Mouse (Mus musculus) urinary bladder, postnatal 10 days (tissue): ENCODE data around the gene Tfap2d.

Experiments
- DNase-seq: peaks from one replicate; pipeline ENCODE4 v3.0.0; 2022; ENCODE audit warnings: low spot score

Tfap2d gene

DNA sequence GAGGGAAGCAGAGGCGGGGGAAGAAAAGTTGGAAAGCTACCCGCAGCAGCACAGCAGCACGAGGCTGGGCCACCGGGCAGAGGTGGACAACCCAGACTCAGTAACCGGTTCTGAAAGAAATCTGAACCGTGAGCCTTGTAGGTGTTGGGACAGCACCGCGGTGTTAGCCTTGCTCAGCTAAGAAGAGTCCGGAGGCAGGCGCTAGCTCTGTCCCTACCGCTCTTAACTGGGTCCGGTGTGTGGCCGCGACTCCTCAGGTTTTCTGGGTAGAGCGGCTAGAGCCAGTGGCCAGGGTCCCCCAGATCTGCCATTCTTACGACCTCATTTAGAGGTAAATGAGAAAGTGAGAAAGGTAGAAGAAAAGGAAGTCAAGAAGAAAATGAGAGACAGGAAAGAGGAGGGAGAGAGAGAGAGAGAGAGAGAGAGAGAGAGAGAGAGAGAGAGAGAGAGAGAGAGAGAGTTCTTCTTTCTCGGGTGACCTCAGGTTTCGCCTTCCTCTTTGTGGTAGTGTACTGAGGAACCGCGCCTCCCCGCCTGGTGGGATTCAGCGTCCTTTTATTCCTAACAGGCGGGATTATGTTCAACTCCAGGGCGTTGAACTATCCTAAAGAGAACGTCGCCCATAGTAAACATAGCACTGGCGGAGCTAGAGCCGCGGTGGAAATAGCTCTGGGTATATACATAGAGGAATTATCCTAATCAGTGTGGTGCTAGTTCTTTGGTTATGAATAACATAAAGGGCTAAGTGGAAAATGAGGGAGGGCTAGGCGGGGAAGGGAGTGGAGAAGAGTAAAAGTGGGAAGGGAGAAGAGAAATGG lies 107.6 kb downstream of the Tfap2d start:
- no peak for DNase-seq

DNA sequence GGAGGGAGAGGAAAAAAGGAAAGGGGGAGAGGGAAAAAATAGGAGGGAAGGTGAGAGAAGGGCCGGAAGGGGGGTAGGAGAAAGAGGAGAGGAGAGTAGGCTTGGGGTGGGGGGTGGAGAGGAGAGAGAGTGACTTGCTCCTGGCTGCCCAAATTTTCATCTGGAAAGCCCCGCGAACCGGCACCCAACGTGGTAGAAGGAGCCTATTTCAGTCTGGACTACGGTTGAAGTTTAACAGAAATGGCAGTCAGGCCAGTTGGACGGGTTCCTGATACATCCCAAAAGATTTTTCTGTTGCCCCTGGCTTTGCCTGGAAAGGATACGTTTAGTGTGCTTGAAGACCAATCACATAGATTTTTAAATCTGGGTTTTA lies 108.2 kb downstream of the Tfap2d start:
- no peak for DNase-seq

DNA sequence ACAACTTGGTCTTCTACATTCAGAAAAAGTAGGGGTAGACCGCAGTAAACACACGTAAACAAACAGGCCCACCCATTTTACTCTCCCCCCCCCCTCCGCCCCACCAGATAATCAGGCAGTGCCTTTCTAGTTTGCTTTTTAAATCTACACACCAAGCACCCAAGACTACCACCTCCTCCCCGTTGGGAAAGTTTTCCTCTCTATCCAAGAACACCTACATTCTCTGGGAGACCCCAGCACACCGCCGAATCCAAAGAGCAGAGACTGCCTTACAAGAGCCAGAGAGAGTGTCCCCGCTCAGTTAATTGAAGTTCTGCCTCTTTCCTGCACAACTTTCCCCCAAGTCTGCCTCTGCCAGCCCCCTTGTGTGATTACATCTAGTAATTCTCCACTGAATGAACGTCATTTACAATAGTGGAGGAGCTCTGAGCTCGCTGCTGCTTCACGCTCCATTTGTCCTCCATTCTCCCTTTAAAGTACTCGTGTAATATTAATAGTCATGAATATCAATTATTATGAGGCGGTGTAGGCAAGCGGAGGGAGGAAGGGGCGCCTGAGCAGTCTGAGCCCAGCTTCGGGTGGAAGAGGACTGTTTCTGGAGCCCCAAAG lies 108.8 kb downstream of the Tfap2d start:
- no peak for DNase-seq

DNA sequence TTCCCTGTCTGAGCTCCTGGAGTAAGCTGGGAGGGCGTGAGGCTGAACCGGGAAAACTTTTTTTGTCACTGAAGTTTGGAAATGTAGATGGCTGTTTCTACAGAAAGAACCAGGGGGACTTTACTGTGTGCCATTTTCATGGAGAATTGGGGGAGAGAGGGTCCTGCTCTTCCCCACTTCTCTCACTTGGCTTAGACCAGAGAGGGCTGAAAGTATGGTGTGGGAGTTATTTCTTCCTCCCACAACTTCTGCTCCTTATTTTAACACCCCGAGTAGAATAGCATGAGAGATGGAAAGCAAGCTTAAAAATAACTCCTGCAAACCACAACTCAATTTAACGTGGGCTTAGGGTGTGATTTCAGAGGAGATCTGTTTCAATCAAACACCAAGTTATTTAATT lies 109.9 kb downstream of the Tfap2d start:
- DNase-seq, result no peak

DNA sequence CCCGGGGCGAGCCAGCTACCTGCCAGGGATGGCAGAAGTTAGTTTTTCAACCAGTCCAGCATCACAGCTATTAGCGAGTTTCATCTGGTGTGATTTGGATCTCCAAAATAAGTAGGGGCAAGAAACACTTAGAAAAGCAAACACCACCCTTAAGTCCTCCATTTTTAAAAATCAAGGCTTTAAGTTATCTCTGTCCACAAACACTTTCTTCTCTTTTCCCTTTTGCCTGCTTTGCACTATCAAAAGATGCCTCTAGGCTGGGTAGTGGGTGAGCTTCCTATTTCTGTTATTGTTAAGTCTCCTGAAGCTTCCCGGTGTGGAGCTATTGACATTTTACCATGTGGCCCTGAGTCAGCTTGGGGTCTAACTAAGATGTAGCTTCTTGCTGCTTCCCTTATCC lies 110.3 kb downstream of the Tfap2d start:
- no peak for DNase-seq

DNA sequence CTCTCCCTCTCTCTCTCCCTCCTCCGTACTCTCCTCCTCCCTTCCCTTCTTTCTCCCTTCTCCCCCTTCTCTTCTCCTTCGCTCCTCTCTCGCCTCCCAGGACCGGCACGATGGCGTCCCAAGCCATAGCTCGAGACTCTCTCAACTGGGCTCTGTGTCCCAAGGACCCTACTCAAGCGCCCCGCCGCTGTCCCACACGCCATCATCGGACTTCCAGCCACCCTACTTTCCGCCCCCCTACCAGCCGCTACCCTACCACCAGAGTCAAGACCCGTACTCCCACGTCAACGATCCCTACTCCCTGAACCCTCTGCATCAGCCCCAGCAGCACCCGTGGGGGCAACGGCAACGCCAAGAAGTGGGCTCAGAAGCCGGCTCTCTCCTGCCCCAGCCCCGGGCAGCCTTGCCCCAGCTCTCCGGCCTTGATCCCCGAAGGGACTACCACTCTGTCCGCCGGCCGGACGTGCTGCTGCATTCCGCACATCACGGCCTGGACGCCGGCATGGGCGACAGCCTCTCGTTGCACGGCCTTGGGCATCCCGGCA lies 111.1 kb downstream of the Tfap2d start:
- DNase-seq, result no peak
